Mouse (Mus musculus) E14TG2a.4 (cell line): ENCODE data around the gene Sectm1a.

ENCODE experiments used
- CTCF ChIP-seq: conservative IDR thresholded peaks from 2 replicates; pipeline ENCODE4 v1.5.1; 2014; ENCODE audit warnings: low read length
- POU5F1 ChIP-seq: IDR thresholded peaks from 2 replicates; pipeline ENCODE4 v1.6.1; 2014; ENCODE audit warnings: low read length, borderline replicate concordance

DNA sequence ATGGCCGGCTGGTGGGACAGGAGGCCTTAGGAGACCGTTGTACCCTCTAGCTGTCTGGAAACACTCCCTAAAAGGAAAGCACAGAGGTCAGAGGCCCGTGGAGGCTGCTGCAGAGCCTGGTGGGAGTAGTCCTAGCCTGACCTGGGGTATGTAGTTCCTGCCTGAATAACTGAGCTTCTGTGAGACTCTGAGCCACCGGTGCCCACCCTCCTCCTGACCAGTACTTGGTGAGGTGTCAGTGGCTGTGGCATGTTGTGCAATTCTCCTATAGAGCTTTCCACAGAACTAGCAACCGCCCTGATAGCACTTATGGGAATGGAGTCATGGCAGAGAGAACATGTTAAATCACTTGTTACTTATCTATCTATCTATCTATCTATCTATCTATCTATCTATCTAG, 5.4 kb downstream of the Sectm1a start:
- no peak for TF ChIP-seq CTCF
- no peak for TF ChIP-seq POU5F1
